Mouse (Mus musculus): ENCODE results near the gene Aifm1. TPM values are rescaled to one million over a fixed set of nuclear protein-coding genes. Genes with fewer than 3 reads are reported as not detected.
A peak's percentile ranks its signal among the peaks of the same experiment; 100 is the strongest.
"Not testable (repeated sequence)": the region's sequence is repeated elsewhere in the genome, so short reads cannot be mapped to it uniquely, and the experiment has no call there.

Gene Aifm1
- polyA plus RNA-seq, 1 experiment from 2014 or later = 42.1 TPM

- H3K4me2 ChIP-seq (ENCODE audit: low read length) = peak overlapping the region; percentile 52
- H3K4me1 ChIP-seq (ENCODE audit: control insufficient read depth, insufficient read depth, low read depth, low read length) = peaks cover 2% of the 10 kb centered on the region; the same call in 1 of the 2 replicates
- ATAC-seq = 0 out of 2 replicates have a peak, but pooled peaks have one; percentile 13
- peak overlapping the region; percentile 40 for H3K4me3 ChIP-seq (ENCODE audit: low read length)
- no peaks in the 10 kb centered on the region for H3K36me3 ChIP-seq (ENCODE audit: control insufficient read depth, insufficient read depth, low read length)
- peaks cover 3% of the 10 kb centered on the region; the same call in 1 of the 2 replicates for H3K9me3 ChIP-seq (ENCODE audit: control insufficient read depth, low read length)
- 28% methylated on average over 44 of the region's 71 CpGs for WGBS
- no peak overlapping the region for H3K27ac ChIP-seq (ENCODE audit: low read depth, low read length)
- no peak overlapping the region; the same call in 1 of the 2 replicates for H3K9ac ChIP-seq (ENCODE audit: low read depth, low read length)
- peaks cover 3% of the 10 kb centered on the region; the same call in 1 of the 2 replicates for H3K27me3 ChIP-seq (replicated peaks; ENCODE audit: control insufficient read depth, insufficient read depth, low read length)
These were observed 60.3 kb downstream of the Aifm1 start for GRCm38 (mm10) chrX:48452931-48453673.

GRCm38 (mm10) chrX:48452231-48452890, 61.0 kb downstream of the Aifm1 start:
- H3K9ac ChIP-seq (ENCODE audit: low read depth, low read length) = no peak overlapping the region
- peak overlapping the region; percentile 40 for H3K4me3 ChIP-seq (ENCODE audit: low read length)
- H3K9me3 ChIP-seq (ENCODE audit: control insufficient read depth, low read length) = peaks cover 3% of the 10 kb centered on the region; the same call in 1 of the 2 replicates
- WGBS = 32% methylated on average over 9 of the region's 9 CpGs
- ATAC-seq = no peak
- H3K27ac ChIP-seq (ENCODE audit: low read depth, low read length) = no peak overlapping the region
- H3K36me3 ChIP-seq (ENCODE audit: control insufficient read depth, insufficient read depth, low read length) = no peaks in the 10 kb centered on the region
- peaks cover 3% of the 10 kb centered on the region; the same call in 1 of the 2 replicates for H3K27me3 ChIP-seq (replicated peaks; ENCODE audit: control insufficient read depth, insufficient read depth, low read length)
- peaks cover 2% of the 10 kb centered on the region; the same call in 1 of the 2 replicates for H3K4me1 ChIP-seq (ENCODE audit: control insufficient read depth, insufficient read depth, low read depth, low read length)
- no peak overlapping the region; the same call in 1 of the 2 replicates for H3K4me2 ChIP-seq (ENCODE audit: low read length)

- Histone ChIP-seq H3K36me3 (ENCODE audit: control insufficient read depth, insufficient read depth, low read length) (no peaks in the 10 kb centered on the region), H3K9me3 (ENCODE audit: control insufficient read depth, low read length) (peaks cover 3% of the 10 kb centered on the region; the same call in 1 of the 2 replicates), H3K27ac (ENCODE audit: low read depth, low read length) (no peak overlapping the region), H3K9ac (ENCODE audit: low read depth, low read length) (no peak overlapping the region), H3K4me2 (ENCODE audit: low read length) (no peak overlapping the region), H3K4me3 (ENCODE audit: low read length) (no peak overlapping the region), H3K27me3 (replicated peaks; ENCODE audit: control insufficient read depth, insufficient read depth, low read length) (peaks cover 3% of the 10 kb centered on the region; the same call in 1 of the 2 replicates), H3K4me1 (ENCODE audit: control insufficient read depth, insufficient read depth, low read depth, low read length) (peaks cover 2% of the 10 kb centered on the region; the same call in 1 of the 2 replicates)
- no peak for ATAC-seq
- 35% methylated on average over 10 of the region's 10 CpGs for WGBS
These were observed 63.7 kb downstream of the Aifm1 start for GRCm38 (mm10) chrX:48449646-48450045.

GRCm38 (mm10) chrX:48444677-48445076, 68.7 kb downstream of the Aifm1 start:
- 86% methylated on average over 4 of the region's 4 CpGs for WGBS
- H3K9me3 ChIP-seq (ENCODE audit: control insufficient read depth, low read length) = no peaks in the 10 kb centered on the region
- H3K27me3 ChIP-seq (replicated peaks; ENCODE audit: control insufficient read depth, insufficient read depth, low read length) = no peaks in the 10 kb centered on the region
- H3K4me2 ChIP-seq (ENCODE audit: low read length) = no peak overlapping the region
- no peak for ATAC-seq
- no peaks in the 10 kb centered on the region for H3K4me1 ChIP-seq (ENCODE audit: control insufficient read depth, insufficient read depth, low read depth, low read length)
- H3K4me3 ChIP-seq (ENCODE audit: low read length) = no peak overlapping the region
- H3K9ac ChIP-seq (ENCODE audit: low read depth, low read length) = no peak overlapping the region
- no peak overlapping the region for H3K27ac ChIP-seq (ENCODE audit: low read depth, low read length)
- no peaks in the 10 kb centered on the region for H3K36me3 ChIP-seq (ENCODE audit: control insufficient read depth, insufficient read depth, low read length)

- Histone ChIP-seq H3K4me1 (ENCODE audit: control insufficient read depth, insufficient read depth, low read depth, low read length) (no peaks in the 10 kb centered on the region), H3K9ac (ENCODE audit: low read depth, low read length) (no peak overlapping the region), H3K4me2 (ENCODE audit: low read length) (no peak overlapping the region), H3K36me3 (ENCODE audit: control insufficient read depth, insufficient read depth, low read length) (no peaks in the 10 kb centered on the region), H3K4me3 (ENCODE audit: low read length) (no peak overlapping the region), H3K9me3 (ENCODE audit: control insufficient read depth, low read length) (no peaks in the 10 kb centered on the region), H3K27ac (ENCODE audit: low read depth, low read length) (no peak overlapping the region), H3K27me3 (replicated peaks; ENCODE audit: control insufficient read depth, insufficient read depth, low read length) (no peaks in the 10 kb centered on the region)
- 78% methylated on average over 7 of the region's 7 CpGs for WGBS
- ATAC-seq = no peak
These were observed 71.4 kb downstream of the Aifm1 start for GRCm38 (mm10) chrX:48441954-48442353.

GRCm38 (mm10) chrX:48441548-48441947, 71.8 kb downstream of the Aifm1 start:
- H3K9me3 ChIP-seq (ENCODE audit: control insufficient read depth, low read length) = no peaks in the 10 kb centered on the region
- no peaks in the 10 kb centered on the region for H3K4me1 ChIP-seq (ENCODE audit: control insufficient read depth, insufficient read depth, low read depth, low read length)
- no peaks in the 10 kb centered on the region for H3K36me3 ChIP-seq (ENCODE audit: control insufficient read depth, insufficient read depth, low read length)
- H3K9ac ChIP-seq (ENCODE audit: low read depth, low read length) = no peak overlapping the region
- no peak overlapping the region for H3K4me3 ChIP-seq (ENCODE audit: low read length)
- no peak overlapping the region for H3K4me2 ChIP-seq (ENCODE audit: low read length)
- 88% methylated on average over 6 of the region's 6 CpGs for WGBS
- no peak overlapping the region for H3K27ac ChIP-seq (ENCODE audit: low read depth, low read length)
- no peak for ATAC-seq
- no peaks in the 10 kb centered on the region for H3K27me3 ChIP-seq (replicated peaks; ENCODE audit: control insufficient read depth, insufficient read depth, low read length)

- H3K4me3 ChIP-seq (ENCODE audit: low read length) = no peak overlapping the region
- H3K36me3 ChIP-seq (ENCODE audit: control insufficient read depth, insufficient read depth, low read length) = no peaks in the 10 kb centered on the region
- H3K27me3 ChIP-seq (replicated peaks; ENCODE audit: control insufficient read depth, insufficient read depth, low read length) = no peaks in the 10 kb centered on the region
- H3K27ac ChIP-seq (ENCODE audit: low read depth, low read length) = no peak overlapping the region
- ATAC-seq = no peak
- no peak overlapping the region for H3K9ac ChIP-seq (ENCODE audit: low read depth, low read length)
- WGBS = 74% methylated on average over 4 of the region's 4 CpGs
- H3K4me1 ChIP-seq (ENCODE audit: control insufficient read depth, insufficient read depth, low read depth, low read length) = no peaks in the 10 kb centered on the region
- H3K4me2 ChIP-seq (ENCODE audit: low read length) = no peak overlapping the region
- H3K9me3 ChIP-seq (ENCODE audit: control insufficient read depth, low read length) = no peaks in the 10 kb centered on the region
These were observed 74.3 kb downstream of the Aifm1 start for GRCm38 (mm10) chrX:48439036-48439435.

- H3K4me1 ChIP-seq (ENCODE audit: control insufficient read depth, insufficient read depth, low read depth, low read length); H3K4me3 ChIP-seq (ENCODE audit: low read length); H3K27me3 ChIP-seq (replicated peaks; ENCODE audit: control insufficient read depth, insufficient read depth, low read length); H3K27ac ChIP-seq (ENCODE audit: low read depth, low read length); H3K4me2 ChIP-seq (ENCODE audit: low read length); H3K9me3 ChIP-seq (ENCODE audit: control insufficient read depth, low read length); ATAC-seq; H3K9ac ChIP-seq (ENCODE audit: low read depth, low read length); H3K36me3 ChIP-seq (ENCODE audit: control insufficient read depth, insufficient read depth, low read length): not testable (repeated sequence)
- 89% methylated on average over 6 of the region's 7 CpGs for WGBS
These were observed 77.3 kb downstream of the Aifm1 start for GRCm38 (mm10) chrX:48436082-48436481.

- H3K4me3 ChIP-seq (ENCODE audit: low read length) = no peak overlapping the region
- no peak overlapping the region for H3K4me2 ChIP-seq (ENCODE audit: low read length)
- no peak for ATAC-seq
- H3K9ac ChIP-seq (ENCODE audit: low read depth, low read length) = no peak overlapping the region
- WGBS = 79% methylated on average over 9 of the region's 9 CpGs
- H3K27me3 ChIP-seq (replicated peaks; ENCODE audit: control insufficient read depth, insufficient read depth, low read length) = no peaks in the 10 kb centered on the region
- H3K27ac ChIP-seq (ENCODE audit: low read depth, low read length) = no peak overlapping the region
- H3K4me1 ChIP-seq (ENCODE audit: control insufficient read depth, insufficient read depth, low read depth, low read length) = no peaks in the 10 kb centered on the region
- no peaks in the 10 kb centered on the region for H3K9me3 ChIP-seq (ENCODE audit: control insufficient read depth, low read length)
- no peaks in the 10 kb centered on the region for H3K36me3 ChIP-seq (ENCODE audit: control insufficient read depth, insufficient read depth, low read length)
These were observed 77.9 kb downstream of the Aifm1 start for GRCm38 (mm10) chrX:48435477-48435900.
